Mouse (Mus musculus) thymus, adult 2 months (tissue): ENCODE data around the gene Catsperg1. TPM values are rescaled to one million over a fixed set of nuclear protein-coding genes. Genes with fewer than 3 reads are reported as not detected.

Experiments
- DNase-seq: peaks from one replicate; pipeline ENCODE4 v3.0.0; 2021
- H3K27ac ChIP-seq: fragments of 200-500 bp; 2 replicates; pipeline ENCODE4 v1.5.1; 2012; ENCODE audit warnings: low read length, control low read depth; ENCODE audit not compliant: control insufficient read depth, insufficient read depth
- H3K27me3 ChIP-seq: fragments of 200-500 bp; 2 replicates; pipeline ENCODE4 v1.6.1; 2012; ENCODE audit warnings: mild to moderate bottlenecking, low read length, moderate library complexity, mixed read lengths; ENCODE audit not compliant: control insufficient read depth, insufficient read depth
- H3K36me3 ChIP-seq: fragments of 200-500 bp; 2 replicates; pipeline ENCODE4 v1.6.1; 2012; ENCODE audit warnings: mild to moderate bottlenecking, low read length, moderate library complexity; ENCODE audit not compliant: control insufficient read depth, insufficient read depth
- H3K4me1 ChIP-seq: fragments of 200-500 bp; replicated peaks from 2 replicates; pipeline ENCODE4 v1.6.1; 2012; ENCODE audit warnings: low read length; ENCODE audit not compliant: control insufficient read depth, insufficient read depth
- H3K4me3 ChIP-seq: fragments of 200-500 bp; 2 replicates; pipeline ENCODE4 v1.5.1; 2012; ENCODE audit warnings: mild to moderate bottlenecking, low read length, control low read depth, moderate library complexity; ENCODE audit not compliant: control insufficient read depth, insufficient read depth
- CTCF ChIP-seq: fragments of 200-500 bp; IDR thresholded peaks from 2 replicates; pipeline ENCODE4 v1.5.1; 2012; ENCODE audit warnings: mild to moderate bottlenecking, control low read depth, low read length, moderate library complexity, borderline replicate concordance; ENCODE audit not compliant: control insufficient read depth, poor library complexity, insufficient read depth; ENCODE audit errors: extremely low read depth
- POLR2A ChIP-seq: fragments of 200-500 bp; IDR thresholded peaks from 2 replicates; pipeline ENCODE4 v1.6.1; 2012; ENCODE audit warnings: mild to moderate bottlenecking, low read length, control low read depth, moderate library complexity; ENCODE audit not compliant: control insufficient read depth, poor library complexity, insufficient read depth; ENCODE audit errors: extremely low read depth
- WGBS: fragments of 180-500 bp; shearing (Covaris S2); methylation state at CpG from one replicate; pipeline ENCODE4 v1.1.7; 2018; 5-methylcytosine and 5-hydroxymethylcytosine counted together
- polyA plus RNA-seq: library from polyadenylated mRNA; depleted of rRNA; stranded (reverse); fragments of >200 nt; gene quantifications from 2 replicates; pipeline ENCODE4 v1.2.3, GENCODE M21; 2012

The Catsperg1 gene
- polyA plus RNA-seq, 1 experiment = 2.5 TPM

DNA sequence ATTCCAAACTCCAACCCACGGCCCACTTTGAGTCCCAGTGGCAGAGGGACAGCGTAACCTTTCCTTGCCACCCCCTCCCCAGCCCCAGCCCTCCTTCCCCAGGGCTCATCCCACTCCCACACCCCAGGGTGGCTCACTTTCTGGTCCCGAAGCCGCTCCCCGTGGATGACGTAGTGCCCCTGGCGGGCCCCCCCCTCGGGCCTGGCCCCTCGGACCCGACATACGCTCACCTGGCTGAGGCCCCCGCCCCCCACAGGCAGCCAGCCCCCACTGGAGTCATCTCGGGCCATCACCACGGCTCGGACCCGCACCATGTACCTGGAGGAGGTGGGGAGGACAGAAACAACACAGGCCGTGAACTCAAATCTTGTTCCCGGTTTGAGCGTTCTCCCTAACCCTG is 46.2 kb downstream of the Catsperg1 start:
- DNase-seq = no peak
- TF ChIP-seq POLR2A = no peak
- no peak for TF ChIP-seq CTCF
- WGBS = 86% methylated on average over 18 of the region's 19 CpGs

DNA sequence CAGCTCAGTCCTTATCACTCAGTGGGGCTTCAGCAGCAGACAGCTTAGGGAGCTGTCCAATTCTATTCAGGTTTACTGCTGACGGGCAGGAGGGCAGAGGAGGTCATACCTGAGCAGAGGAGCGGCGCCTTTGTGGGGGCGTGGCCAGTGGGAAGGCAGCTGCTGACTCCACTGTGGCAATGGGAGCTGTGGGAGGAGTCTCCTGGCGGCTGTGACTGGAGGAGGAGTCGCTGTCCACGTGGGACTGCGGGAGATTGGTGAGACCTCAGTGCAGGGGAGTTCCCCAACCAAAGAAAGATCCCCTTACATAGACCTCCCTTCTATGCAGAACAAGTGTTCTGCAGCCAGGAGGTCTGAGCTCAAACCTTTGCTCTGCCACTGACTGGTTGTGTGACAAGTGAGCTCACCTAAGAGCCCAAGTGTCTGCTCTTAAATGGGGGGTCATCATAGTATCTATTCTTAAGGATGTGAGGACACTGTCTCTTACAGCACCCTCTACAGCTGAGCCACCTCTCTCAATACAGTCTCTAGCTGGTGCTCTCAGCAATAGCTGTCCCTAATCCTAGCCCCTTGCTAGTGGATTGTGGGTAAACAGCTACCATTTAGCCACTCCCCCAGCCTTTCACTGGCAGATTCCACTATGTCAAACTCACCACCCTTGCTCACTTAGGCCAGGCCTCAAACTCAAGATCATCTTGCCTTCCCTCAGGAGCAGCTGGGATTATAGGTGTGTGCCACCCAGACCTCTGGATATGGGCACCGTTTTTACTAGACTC is 50.9 kb downstream of the Catsperg1 start:
- no peaks in the 10 kb centered on the region for H3K27me3 ChIP-seq
- DNase-seq = peak; percentile 21
- no peak overlapping the region for H3K4me3 ChIP-seq
- no peak for TF ChIP-seq CTCF
- TF ChIP-seq POLR2A = no peak
- H3K36me3 ChIP-seq = no peaks in the 10 kb centered on the region
- peaks cover 4% of the 10 kb centered on the region; the same call in 1 of the 2 replicates for H3K4me1 ChIP-seq
- no peak overlapping the region for H3K27ac ChIP-seq
- WGBS = 29% methylated on average over 9 of the region's 9 CpGs

More for the DNA sequence above, 46.2 kb downstream of the Catsperg1 start:
- Histone ChIP-seq H3K27ac (no peak overlapping the region), H3K4me1 (peaks cover 34% of the 10 kb centered on the region), H3K36me3 (peaks cover 2% of the 10 kb centered on the region), H3K4me3 (no peak overlapping the region), H3K27me3 (peaks cover 21% of the 10 kb centered on the region)

DNA sequence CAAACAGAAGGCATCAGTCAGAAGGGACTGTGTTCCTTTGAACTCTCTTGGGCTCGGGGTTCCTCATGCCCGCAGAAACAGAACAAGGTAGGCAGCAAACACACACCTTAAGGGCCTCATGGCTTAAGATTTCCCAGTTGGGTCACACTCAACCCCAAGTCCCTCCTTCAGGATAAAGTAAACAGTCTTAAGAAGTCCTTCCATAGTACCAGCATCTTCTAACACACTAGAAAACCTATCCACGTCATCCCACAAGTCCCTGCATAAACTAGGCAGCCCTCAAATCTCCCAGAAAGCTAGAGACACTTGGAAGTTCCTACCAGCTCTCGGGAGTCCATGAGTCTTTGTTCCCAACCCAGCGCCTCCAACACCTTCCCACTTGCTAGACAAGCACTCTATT is 51.5 kb downstream of the Catsperg1 start:
- no peak overlapping the region for H3K27ac ChIP-seq
- no peak for TF ChIP-seq POLR2A
- no peak for TF ChIP-seq CTCF
- 97% methylated on average over 5 of the region's 5 CpGs for WGBS

DNA sequence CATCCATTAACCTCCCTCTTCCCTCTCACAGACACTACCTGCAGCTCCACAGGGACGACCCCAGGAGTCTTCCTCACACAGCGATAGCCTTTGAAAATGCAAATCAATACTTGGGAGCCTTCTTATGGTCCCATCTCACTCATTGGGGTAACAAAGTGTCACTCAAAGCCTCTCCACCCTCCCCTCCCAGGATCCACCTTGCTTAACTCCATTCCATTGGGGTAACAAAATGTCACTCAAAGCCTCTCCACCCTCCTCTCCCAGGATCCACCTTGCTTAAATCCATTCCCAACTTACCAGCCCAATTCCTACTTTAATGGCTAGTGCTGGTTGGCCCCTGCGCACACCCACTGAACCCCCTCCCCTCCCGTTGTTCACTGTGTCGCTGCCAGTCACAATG is 55.6 kb downstream of the Catsperg1 start:
- no peak overlapping the region for H3K4me3 ChIP-seq
- H3K36me3 ChIP-seq = no peaks in the 10 kb centered on the region
- DNase-seq = no peak
- no peaks in the 10 kb centered on the region for H3K27me3 ChIP-seq
- peaks cover 16% of the 10 kb centered on the region for H3K4me1 ChIP-seq
- no peak overlapping the region for H3K27ac ChIP-seq
- WGBS = 53% methylated on average over 5 of the region's 5 CpGs
- TF ChIP-seq CTCF (no peak), POLR2A (no peak)

More for the DNA sequence above, 51.5 kb downstream of the Catsperg1 start:
- peaks cover 4% of the 10 kb centered on the region; the same call in 1 of the 2 replicates for H3K4me1 ChIP-seq
- no peak overlapping the region for H3K4me3 ChIP-seq
- H3K36me3 ChIP-seq = no peaks in the 10 kb centered on the region
- no peak for DNase-seq
- no peaks in the 10 kb centered on the region for H3K27me3 ChIP-seq

DNA sequence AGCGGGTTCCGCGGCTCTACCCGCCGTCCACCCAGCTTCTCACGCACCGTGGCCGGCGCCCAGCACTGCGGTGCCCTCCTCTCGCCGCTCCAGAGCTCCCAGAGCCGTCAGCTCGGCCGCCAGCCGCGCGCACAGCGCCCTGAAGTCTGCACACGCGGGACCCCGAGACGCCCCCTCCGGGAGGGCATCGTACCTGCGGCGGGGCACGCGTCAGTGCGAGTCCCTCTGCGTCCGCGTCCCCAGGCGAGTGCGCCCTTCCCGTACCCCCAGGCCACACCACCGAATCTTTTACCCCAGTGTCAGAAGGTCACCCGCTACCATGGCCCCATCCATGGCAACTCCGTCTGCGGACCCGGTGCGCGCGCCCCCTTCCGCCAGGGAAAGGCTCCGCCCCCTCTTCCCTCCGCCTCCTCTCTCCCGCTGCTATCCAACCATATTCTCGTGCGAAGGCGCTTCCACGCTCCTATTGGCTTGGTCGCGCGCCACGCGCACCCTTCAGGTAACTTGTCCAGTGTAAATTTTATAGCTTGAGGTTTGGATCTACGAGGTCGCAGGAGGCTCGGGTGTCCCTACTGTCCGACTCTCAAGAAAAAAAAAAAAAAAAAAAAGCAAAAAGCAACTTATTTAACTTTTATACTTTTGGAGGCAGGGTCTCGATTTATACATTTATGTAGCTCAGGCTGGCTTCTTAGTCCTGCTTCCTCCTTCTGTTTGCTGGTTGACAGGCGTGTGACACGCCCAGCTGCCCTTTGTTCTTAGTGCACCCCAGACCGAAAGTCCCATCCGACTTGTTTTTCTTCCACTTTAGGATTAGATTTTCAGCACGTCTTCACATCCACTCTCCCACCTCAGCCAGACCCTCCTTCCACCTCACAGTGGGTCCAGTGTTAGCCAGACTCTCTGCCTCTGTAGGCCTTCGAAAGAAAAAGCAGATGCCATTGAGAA is 57.7 kb downstream of the Catsperg1 start, which contains the start of gene Fam98c:
Fam98c (minus strand) TSS at position 397 of the 945 bp plus-strand sequence.
- Histone ChIP-seq H3K4me3 (peak within 1 kb of the TSS; percentile 64), H3K27ac (peak within 1 kb of the TSS; percentile 3; the same call in 1 of the 2 replicates), H3K36me3 (no peaks in the 10 kb centered on the region), H3K4me1 (peaks cover 20% of the 10 kb centered on the region), H3K27me3 (no peaks in the 10 kb centered on the region)
- TF ChIP-seq CTCF (no peak), POLR2A (peak; percentile 44; the same call in 1 of the 2 replicates)
- WGBS = 2% methylated on average over 68 of the region's 68 CpGs
- peak; percentile 84 for DNase-seq
